Mouse (Mus musculus): Measurements from ENCODE around the gene Ctc1. TPM values are rescaled to one million over a fixed set of nuclear protein-coding genes. Genes with fewer than 3 reads are reported as not detected.

Gene Ctc1
- polyA plus RNA-seq (2012; rRNA removed) (21.9 and 23.9 TPM in 2 replicates), polyA plus RNA-seq (2014; fragmentation: Nextera tagmentation; extraction: Ambion mirVana) (15.2 and 17.5 TPM in 2 replicates)

DNA sequence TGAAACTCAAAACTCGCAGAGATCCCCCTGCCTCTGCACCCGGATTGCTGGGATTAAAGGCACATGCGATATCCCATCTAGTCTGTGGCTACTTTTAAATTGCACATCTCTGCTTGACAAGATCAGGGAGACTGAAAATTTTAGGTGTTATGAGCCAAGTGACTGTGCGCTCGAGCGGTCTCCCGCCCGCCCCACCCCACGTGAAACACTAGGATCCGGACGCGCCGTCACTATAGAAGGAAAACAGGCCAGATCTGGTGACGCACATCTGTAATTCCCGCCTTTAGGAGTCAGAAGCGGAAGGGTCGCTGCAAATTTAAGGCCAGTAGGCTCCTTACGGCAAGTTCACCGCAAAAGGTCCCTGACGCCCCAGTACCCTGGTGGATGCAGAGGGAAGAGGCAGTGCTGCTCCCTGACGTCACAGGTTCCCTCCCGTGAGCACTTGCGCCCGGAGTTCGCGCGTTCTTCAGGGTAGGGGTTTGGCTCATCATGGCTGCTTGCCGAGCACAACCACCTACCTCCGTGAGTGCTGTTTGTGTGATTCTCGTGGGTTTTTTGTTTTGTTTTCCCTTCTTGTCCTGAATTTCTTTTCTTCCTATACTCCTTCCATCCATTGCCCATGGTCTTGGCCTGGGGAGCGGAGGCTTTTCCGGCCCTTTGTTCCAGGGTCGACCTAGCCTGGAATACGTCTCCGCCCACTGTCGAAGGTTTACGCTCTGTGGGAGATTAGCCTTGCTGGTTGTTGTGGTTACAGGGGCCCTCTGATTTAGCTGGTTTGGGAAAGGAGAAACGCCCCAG is at the start of gene Ctc1:
Ctc1 (plus strand) TSS at position 268 of the 798 bp plus-strand sequence.
- peak within 1 kb of the TSS; percentile 88 for H3K27ac ChIP-seq
- no peaks in the 10 kb centered on the region for H3K27me3 ChIP-seq (ENCODE audit: control insufficient read depth, insufficient read depth, low read length)
- H3K9me3 ChIP-seq (ENCODE audit: control insufficient read depth, low read length): no peaks in the 10 kb centered on the region
- peak; percentile 90 to 91 (median 90) for DNase-seq (ENCODE audit: low read depth in 3 of 3, low spot score in 3 of 3)
- H3K36me3 ChIP-seq (replicated peaks; ENCODE audit: control insufficient read depth, insufficient read depth, low read depth): no peaks in the 10 kb centered on the region
- TF ChIP-seq EP300 (IDR thresholded peaks at IDR 0.05; ENCODE audit: low read depth) (no peak), CTCF (IDR thresholded peaks at IDR 0.05; ENCODE audit: low read depth) (peak; percentile 94)
- H3K4me3 ChIP-seq (ENCODE audit: insufficient read depth in 1 of 2, low read depth in 2 of 2, low read length in 2 of 2): peak within 1 kb of the TSS; percentile 64 to 81
- H3K9ac ChIP-seq (replicated peaks): peak within 1 kb of the TSS; percentile 81
- 1% methylated on average over 38 of the region's 38 CpGs for WGBS (ENCODE audit: insufficient replicate concordance)
- peak; percentile 91 for ATAC-seq (ENCODE audit: insufficient read depth)
- peaks cover 18 to 21% of the 10 kb centered on the region in 2 experiments for H3K4me1 ChIP-seq (replicated peaks; ENCODE audit: control insufficient read depth in 2 of 2, insufficient read depth in 2 of 2, low read length in 1 of 2)
- H3K4me2 ChIP-seq (ENCODE audit: low read depth): peak within 1 kb of the TSS; percentile 84

DNA sequence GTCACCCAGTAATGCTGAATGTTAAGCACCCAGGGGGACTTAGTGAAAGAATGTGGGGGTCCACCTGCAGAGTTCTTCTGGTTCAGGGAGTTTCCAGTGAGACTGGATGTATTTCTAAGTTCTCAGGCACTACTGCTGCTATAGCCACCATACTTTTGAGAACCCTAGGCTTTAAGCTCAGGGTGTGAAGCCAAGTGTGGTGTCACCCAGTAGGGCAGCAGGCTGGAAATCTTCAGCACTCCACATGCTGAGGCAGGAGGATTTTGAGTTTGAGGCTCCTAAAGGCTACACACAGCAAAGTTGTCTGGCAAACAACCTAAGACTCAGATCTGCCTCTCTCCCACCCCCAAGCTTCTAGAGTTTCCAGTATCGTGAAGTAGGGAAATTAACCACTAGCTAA is 49.2 kb upstream of the Ctc1 start:
- WGBS (ENCODE audit: insufficient replicate concordance): 44% methylated on average over 1 of the region's 1 CpGs
- H3K4me3 ChIP-seq (ENCODE audit: insufficient read depth in 1 of 2, low read depth in 2 of 2, low read length in 2 of 2): no peak overlapping the region
- no peak for DNase-seq (ENCODE audit: low read depth in 3 of 3, low spot score in 3 of 3)
- no peaks in the 10 kb centered on the region for H3K9me3 ChIP-seq (ENCODE audit: control insufficient read depth, low read length)
- TF ChIP-seq CTCF (IDR thresholded peaks at IDR 0.05; ENCODE audit: low read depth) (no peak), EP300 (IDR thresholded peaks at IDR 0.05; ENCODE audit: low read depth) (no peak)
- H3K4me1 ChIP-seq (replicated peaks; ENCODE audit: control insufficient read depth in 2 of 2, insufficient read depth in 2 of 2, low read length in 1 of 2): peaks cover 8 to 13% of the 10 kb centered on the region in 2 experiments
- no peaks in the 10 kb centered on the region for H3K36me3 ChIP-seq (replicated peaks; ENCODE audit: control insufficient read depth, insufficient read depth, low read depth)
- no peak overlapping the region for H3K9ac ChIP-seq (replicated peaks)
- no peak for ATAC-seq (ENCODE audit: insufficient read depth)
- no peak overlapping the region for H3K27ac ChIP-seq
- peak overlapping the region; percentile 97 for H3K4me2 ChIP-seq (ENCODE audit: low read depth)
- H3K27me3 ChIP-seq (ENCODE audit: control insufficient read depth, insufficient read depth, low read length): peaks cover 2% of the 10 kb centered on the region; the same call in 1 of the 2 replicates

DNA sequence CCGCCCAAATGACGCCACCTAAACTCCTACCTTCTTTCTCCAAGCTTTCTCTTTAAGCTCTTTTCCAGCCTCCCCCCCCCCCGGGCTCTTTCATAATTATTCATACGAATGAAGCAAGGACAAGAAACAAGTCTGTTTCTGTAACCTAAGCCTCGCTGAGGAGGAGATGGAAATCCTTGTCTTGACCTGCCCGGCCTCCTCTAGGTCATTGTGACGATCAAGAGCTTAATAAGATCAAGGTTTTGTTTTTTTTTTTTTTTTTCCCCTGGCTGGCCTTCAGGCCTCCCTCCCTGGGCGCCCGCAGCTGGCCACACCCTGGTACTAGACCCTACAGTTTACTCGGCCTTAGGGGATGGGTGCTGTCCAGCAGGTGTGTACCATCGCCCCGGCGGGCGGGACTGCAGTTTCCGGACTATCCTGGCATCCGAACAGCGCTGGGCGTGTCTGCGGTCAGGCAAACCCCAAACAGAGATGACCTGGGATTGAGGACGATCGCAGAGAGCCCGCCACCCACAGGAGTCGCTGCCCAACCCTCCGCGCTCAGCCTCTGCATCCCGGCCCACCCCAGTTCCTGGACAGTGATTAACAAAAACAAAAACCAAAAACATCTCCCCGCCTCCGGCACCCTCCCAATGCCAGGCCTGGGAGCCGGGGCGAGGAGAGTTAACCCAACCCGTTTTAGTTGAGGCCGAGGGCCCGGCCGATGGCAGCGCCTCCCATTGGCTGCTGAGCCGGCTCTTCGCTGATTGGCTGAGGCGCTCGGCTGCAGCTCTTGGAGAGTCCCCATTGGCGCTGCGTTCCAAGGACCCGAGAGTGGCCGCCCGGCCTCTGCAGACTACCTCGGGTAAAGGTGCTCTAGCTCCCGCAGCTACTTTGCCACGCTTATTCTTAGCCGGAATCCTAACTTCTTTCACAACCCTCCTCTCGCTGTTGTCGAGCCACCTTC is 48.1 kb upstream of the Ctc1 start, which contains the start of gene Slc25a35:
Slc25a35 (plus strand) TSS at position 795 of the 946 bp plus-strand sequence.
- H3K4me3 ChIP-seq (ENCODE audit: insufficient read depth in 1 of 2, low read depth in 2 of 2, low read length in 2 of 2): peak within 1 kb of the TSS; percentile 69 to 72
- WGBS (ENCODE audit: insufficient replicate concordance): under 1% methylated on average over 50 of the region's 50 CpGs
- DNase-seq (ENCODE audit: low read depth in 3 of 3, low spot score in 3 of 3): peak; percentile 81 to 86 (median 85)

DNA sequence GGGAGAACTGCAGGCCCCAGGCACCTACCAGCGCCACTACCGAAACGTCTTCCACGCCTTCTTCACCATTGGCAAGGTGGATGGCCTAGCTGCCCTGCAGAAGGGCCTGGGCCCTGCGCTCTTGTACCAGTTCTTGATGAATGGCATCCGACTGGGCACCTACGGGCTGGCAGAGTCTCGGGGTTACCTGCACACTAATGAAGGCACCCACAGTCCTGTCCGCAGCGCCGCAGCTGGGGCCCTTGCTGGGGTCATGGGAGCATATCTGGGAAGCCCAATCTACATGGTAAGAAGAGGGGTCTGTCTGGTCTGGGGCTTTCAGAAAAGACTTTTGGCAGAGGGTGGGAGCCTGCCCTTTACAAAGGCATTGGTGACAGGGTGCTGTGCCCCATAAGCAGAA is 47.0 kb upstream of the Ctc1 start:
- no peak overlapping the region for H3K9ac ChIP-seq (replicated peaks)
- H3K27me3 ChIP-seq (ENCODE audit: control insufficient read depth, insufficient read depth, low read length): peaks cover 2% of the 10 kb centered on the region; the same call in 1 of the 2 replicates
- H3K36me3 ChIP-seq (replicated peaks; ENCODE audit: control insufficient read depth, insufficient read depth, low read depth): no peaks in the 10 kb centered on the region
- H3K4me1 ChIP-seq (replicated peaks; ENCODE audit: control insufficient read depth in 2 of 2, insufficient read depth in 2 of 2, low read length in 1 of 2): peaks cover 13 to 14% of the 10 kb centered on the region in 2 experiments
- TF ChIP-seq CTCF (IDR thresholded peaks at IDR 0.05; ENCODE audit: low read depth) (no peak), EP300 (IDR thresholded peaks at IDR 0.05; ENCODE audit: low read depth) (no peak)
- no peak overlapping the region for H3K27ac ChIP-seq
- ATAC-seq (ENCODE audit: insufficient read depth) (no peak), DNase-seq (ENCODE audit: low read depth in 3 of 3, low spot score in 3 of 3) (no peak)
- WGBS (ENCODE audit: insufficient replicate concordance): 82% methylated on average over 11 of the region's 11 CpGs
- no peaks in the 10 kb centered on the region for H3K9me3 ChIP-seq (ENCODE audit: control insufficient read depth, low read length)
- peak overlapping the region; percentile 97 for H3K4me2 ChIP-seq (ENCODE audit: low read depth)
- H3K4me3 ChIP-seq (ENCODE audit: insufficient read depth in 1 of 2, low read depth in 2 of 2, low read length in 2 of 2): no peak overlapping the region; a peak in 1 of 4 replicates

More for the DNA sequence above, 48.1 kb upstream of the Ctc1 start, which contains the start of gene Slc25a35:
- TF ChIP-seq CTCF (IDR thresholded peaks at IDR 0.05; ENCODE audit: low read depth) (peak; percentile 47; the same call in 1 of the 2 replicates), EP300 (IDR thresholded peaks at IDR 0.05; ENCODE audit: low read depth) (no peak)
- Histone ChIP-seq H3K9ac (replicated peaks) (peak within 1 kb of the TSS; percentile 68), H3K36me3 (replicated peaks; ENCODE audit: control insufficient read depth, insufficient read depth, low read depth) (no peaks in the 10 kb centered on the region), H3K4me1 (replicated peaks; ENCODE audit: control insufficient read depth in 2 of 2, insufficient read depth in 2 of 2, low read length in 1 of 2) (peaks cover 9 to 13% of the 10 kb centered on the region in 2 experiments), H3K4me2 (ENCODE audit: low read depth) (peak within 1 kb of the TSS; percentile 97), H3K9me3 (ENCODE audit: control insufficient read depth, low read length) (no peaks in the 10 kb centered on the region), H3K27me3 (ENCODE audit: control insufficient read depth, insufficient read depth, low read length) (peaks cover 2% of the 10 kb centered on the region; the same call in 1 of the 2 replicates), H3K27ac (peak within 1 kb of the TSS; percentile 53)
- ATAC-seq (ENCODE audit: insufficient read depth): peak; percentile 97
